Mouse (Mus musculus) CH12.LX (cell line): ENCODE results near the gene Cbfa2t3. TPM values are rescaled to one million over a fixed set of nuclear protein-coding genes. Genes with fewer than 3 reads are reported as not detected.

ENCODE experiments used
- DNase-seq: peaks from one replicate; pipeline ENCODE4 v3.0.0-alpha.2; 2013; ENCODE audit errors: extremely low read depth
- H3K27ac ChIP-seq: 2 replicates; pipeline ENCODE4 v1.5.1; 2012; ENCODE audit warnings: low read depth, mild to moderate bottlenecking, control low read depth, moderate library complexity; ENCODE audit not compliant: insufficient read depth
- H3K27me3 ChIP-seq: replicated peaks from 2 replicates; pipeline ENCODE3; 2012; ENCODE audit warnings: inconsistent platforms
- H3K36me3 ChIP-seq, 2 experiments: replicated peaks in 1 of 2; 2 replicates each; pipeline versions ENCODE3 to v1.6.1; 2012; ENCODE audit warnings: inconsistent platforms in 1 of 2, low read length in 1 of 2, mild to moderate bottlenecking in 1 of 2, mixed read lengths in 1 of 2, moderate library complexity in 1 of 2; ENCODE audit not compliant: control insufficient read depth in 1 of 2, insufficient read depth in 1 of 2
- H3K4me1 ChIP-seq, 2 experiments: 2 replicates each; pipeline ENCODE4 v1.6.1; 2012; ENCODE audit warnings: inconsistent platforms in 1 of 2, moderate library complexity in 1 of 2; ENCODE audit not compliant: insufficient read depth in 2 of 2, control insufficient read depth in 1 of 2
- H3K4me2 ChIP-seq: 2 replicates; pipeline ENCODE4 v1.6.1; 2012; ENCODE audit warnings: low read depth, mild to moderate bottlenecking, control low read depth; ENCODE audit not compliant: poor library complexity, insufficient read depth, severe bottlenecking
- H3K4me3 ChIP-seq, 3 experiments: fragments of 150-350 bp in 1 of 3; sonication (generic) in 1 of 3; replicated peaks in 1 of 3; 2 replicates each; pipeline versions ENCODE3 to v1.5.1; 2011 to 2012; ENCODE audit warnings: low read depth in 2 of 3, low read length in 2 of 3, mild to moderate bottlenecking in 2 of 3, moderate library complexity in 2 of 3, control low read depth in 1 of 3, improper control_type of control experiment in 1 of 3, inconsistent platforms in 1 of 3, mixed read lengths in 1 of 3; ENCODE audit not compliant: poor library complexity in 1 of 3
- H3K79me2 ChIP-seq: replicated peaks from 2 replicates; pipeline ENCODE4 v1.6.1; 2012; ENCODE audit warnings: mild to moderate bottlenecking, moderate library complexity; ENCODE audit not compliant: control insufficient read depth, poor library complexity, insufficient read depth, severe bottlenecking; ENCODE audit errors: extremely low read depth
- H3K9ac ChIP-seq: 2 replicates; pipeline ENCODE4 v1.6.1; 2012; ENCODE audit warnings: low read depth, mild to moderate bottlenecking, control low read depth, moderate library complexity; ENCODE audit not compliant: insufficient read depth
- H3K9me3 ChIP-seq: replicated peaks from 2 replicates; pipeline ENCODE3; 2012; ENCODE audit warnings: low read length, inconsistent platforms, mixed read lengths
- BHLHE40 ChIP-seq: IDR thresholded peaks from 2 replicates; pipeline ENCODE4 v1.6.1; 2011; ENCODE audit warnings: mild to moderate bottlenecking, low read depth, low read length, improper control_type of control experiment
- CHD2 ChIP-seq: IDR thresholded peaks from 2 replicates; pipeline ENCODE4 v1.6.1; 2011; ENCODE audit warnings: low read length, improper control_type of control experiment
- CTCF ChIP-seq, 2 experiments: IDR thresholded peaks in 1 of 2; conservative IDR thresholded peaks in 1 of 2; 2 replicates each; pipeline ENCODE4 v1.5.1; 2011 to 2012; ENCODE audit warnings: low read depth in 2 of 2, low read length in 2 of 2, improper control_type of control experiment in 1 of 2, inconsistent platforms in 1 of 2, mild to moderate bottlenecking in 1 of 2, moderate library complexity in 1 of 2
- E2F4 ChIP-seq: IDR thresholded peaks from 2 replicates; pipeline ENCODE4 v1.6.1; 2011; ENCODE audit warnings: low read depth, low read length, improper control_type of control experiment; ENCODE audit not compliant: insufficient replicate concordance
- EP300 ChIP-seq: IDR thresholded peaks from 2 replicates; pipeline ENCODE4 v1.6.1; 2011; ENCODE audit warnings: low read length, improper control_type of control experiment
- ETS1 ChIP-seq: conservative IDR thresholded peaks from 2 replicates; pipeline ENCODE4 v1.6.1; 2012; ENCODE audit warnings: low read depth, mild to moderate bottlenecking, inconsistent platforms, low read length, improper control_type of control experiment, moderate library complexity
- HCFC1 ChIP-seq: IDR thresholded peaks from 2 replicates; pipeline ENCODE4 v1.6.1; 2012; ENCODE audit warnings: low read depth, mild to moderate bottlenecking, inconsistent platforms, low read length, improper control_type of control experiment
- IRF4 ChIP-seq: IDR thresholded peaks from 2 replicates; pipeline ENCODE4 v1.6.1; 2014; ENCODE audit warnings: low read depth, mild to moderate bottlenecking, inconsistent platforms, low read length, improper control_type of control experiment
- JUN ChIP-seq: IDR thresholded peaks from 2 replicates; pipeline ENCODE4 v1.6.1; 2011; ENCODE audit warnings: low read depth, mild to moderate bottlenecking, low read length, improper control_type of control experiment, moderate library complexity; ENCODE audit not compliant: insufficient read depth
- JUND ChIP-seq: conservative IDR thresholded peaks from 2 replicates; pipeline ENCODE4 v1.6.1; 2011; ENCODE audit warnings: low read depth, low read length, improper control_type of control experiment
- MAX ChIP-seq: IDR thresholded peaks from 2 replicates; pipeline ENCODE4 v1.6.1; 2011; ENCODE audit warnings: low read length, improper control_type of control experiment
- MAZ ChIP-seq: IDR thresholded peaks from 2 replicates; pipeline ENCODE4 v1.6.1; 2012; ENCODE audit warnings: low read depth, mild to moderate bottlenecking, inconsistent platforms, low read length, improper control_type of control experiment, moderate library complexity
- MEF2A ChIP-seq: IDR thresholded peaks from 2 replicates; pipeline ENCODE4 v1.6.1; 2014; ENCODE audit warnings: low read depth, mild to moderate bottlenecking, inconsistent platforms, low read length, improper control_type of control experiment, borderline replicate concordance
- MXI1 ChIP-seq: IDR thresholded peaks from 2 replicates; pipeline ENCODE4 v1.6.1; 2011; ENCODE audit warnings: mild to moderate bottlenecking, low read depth, low read length, improper control_type of control experiment
- MYC ChIP-seq: IDR thresholded peaks from 2 replicates; pipeline ENCODE4 v1.6.1; 2011; ENCODE audit warnings: low read depth, mild to moderate bottlenecking, improper control_type of control experiment, low read length
- NELFE ChIP-seq: IDR thresholded peaks from 2 replicates; pipeline ENCODE4 v1.6.1; 2011; ENCODE audit warnings: low read depth, low read length, improper control_type of control experiment
- NRF1 ChIP-seq: IDR thresholded peaks from 2 replicates; pipeline ENCODE4 v1.6.1; 2014; ENCODE audit warnings: low read depth, mild to moderate bottlenecking, inconsistent platforms, low read length, improper control_type of control experiment, moderate library complexity
- PAX5 ChIP-seq: IDR thresholded peaks from 2 replicates; pipeline ENCODE4 v1.6.1; 2012; ENCODE audit warnings: low read length, inconsistent platforms, mixed read lengths
- POLR2A ChIP-seq: IDR thresholded peaks from 2 replicates; pipeline ENCODE4 v1.6.1; 2011; ENCODE audit warnings: low read depth, mild to moderate bottlenecking, improper control_type of control experiment, low read length
- RAD21 ChIP-seq: IDR thresholded peaks from 2 replicates; pipeline ENCODE4 v1.6.1; 2011; ENCODE audit warnings: low read depth, mild to moderate bottlenecking, low read length, improper control_type of control experiment, moderate library complexity
- RCOR1 ChIP-seq: conservative IDR thresholded peaks from 2 replicates; pipeline ENCODE4 v1.6.1; 2012; ENCODE audit warnings: low read depth, mild to moderate bottlenecking, inconsistent platforms, low read length, improper control_type of control experiment
- SIN3A ChIP-seq: IDR thresholded peaks from 2 replicates; pipeline ENCODE4 v1.6.1; 2012; ENCODE audit warnings: low read length, improper control_type of control experiment, inconsistent platforms
- SMC3 ChIP-seq: IDR thresholded peaks from 2 replicates; pipeline ENCODE4 v1.6.1; 2011; ENCODE audit warnings: low read depth, low read length, improper control_type of control experiment
- TBP ChIP-seq: conservative IDR thresholded peaks from 2 replicates; pipeline ENCODE4 v1.6.1; 2011; ENCODE audit warnings: low read depth, low read length, improper control_type of control experiment
- UBTF ChIP-seq: IDR thresholded peaks from 2 replicates; pipeline ENCODE4 v1.6.1; 2012; ENCODE audit warnings: low read depth, mild to moderate bottlenecking, inconsistent platforms, low read length, improper control_type of control experiment, moderate library complexity
- USF1 ChIP-seq: IDR thresholded peaks from 2 replicates; pipeline ENCODE4 v1.6.1; 2014; ENCODE audit warnings: low read depth, mild to moderate bottlenecking, inconsistent platforms, low read length, improper control_type of control experiment
- ZC3H11A ChIP-seq: IDR thresholded peaks from 2 replicates; pipeline ENCODE4 v1.6.1; 2012; ENCODE audit warnings: low read depth, mild to moderate bottlenecking, inconsistent platforms, low read length, improper control_type of control experiment
- ZKSCAN1 ChIP-seq: IDR thresholded peaks from 2 replicates; pipeline ENCODE4 v1.6.1; 2012; ENCODE audit warnings: low read depth, inconsistent platforms, low read length, improper control_type of control experiment, borderline replicate concordance
- ZMIZ1 ChIP-seq: IDR thresholded peaks from 2 replicates; pipeline ENCODE4 v1.6.1; 2012; ENCODE audit warnings: low read depth, mild to moderate bottlenecking, inconsistent platforms, low read length, improper control_type of control experiment
- ZNF384 ChIP-seq: IDR thresholded peaks from 2 replicates; pipeline ENCODE4 v1.6.1; 2012; ENCODE audit warnings: low read depth, low read length, improper control_type of control experiment, inconsistent platforms
- dilution Hi-C: fragments of 300-500 bp; cut with MboI; formaldehyde crosslinking; loops from 2 replicates; pipeline ENCODE4 v1.14.3; 2020; ENCODE audit warnings: low sequenced_read_pairs; ENCODE audit not compliant: extremely low pct_unique_long_range_greater_than_20kb, extremely low pct_ligation_motif_present
- in situ Hi-C: fragments of 300-500 bp; cut with MboI; formaldehyde crosslinking; loops from 3 replicates; pipeline ENCODE4 v1.14.3; 2019; ENCODE audit warnings: low sequenced_read_pairs, low pct_ligation_motif_present, low pct_unique_long_range_greater_than_20kb, mixed read lengths
- polyA plus RNA-seq: library from polyadenylated mRNA; unstranded; fragments of >175 nt; gene quantifications from 2 replicates; pipeline ENCODE4 v1.2.1, GENCODE M21; 2012; ENCODE audit warnings: low read depth; ENCODE audit not compliant: insufficient read length
- total RNA-seq, 2 experiments: library from RNA; depleted of rRNA; stranded (reverse); fragments of 300-350 nt in 1 of 2; fragments of >200 nt in 1 of 2; gene quantifications; 2 replicates each; pipeline ENCODE4 v1.2.3; 2012 to 2014

Cbfa2t3 gene
- total and polyA plus RNA-seq, 3 experiments, result 0.47 to 22.6 (median 2.1) TPM

GRCm38 (mm10) chr8:122610209-122610608, 88.7 kb downstream of the Cbfa2t3 start:
- Histone ChIP-seq H3K4me3 (peak overlapping the region in 2 of 3 experiments; percentile 47 to 52), H3K9me3 (no peaks in the 10 kb centered on the region), H3K9ac (peak overlapping the region; percentile 67), H3K4me2 (peak overlapping the region; percentile 92), H3K79me2 (no peaks in the 10 kb centered on the region), H3K27ac (peak overlapping the region; percentile 41; the same call in 1 of the 2 replicates), H3K36me3 (peaks cover 5 to 24% of the 10 kb centered on the region in 2 experiments), H3K27me3 (no peaks in the 10 kb centered on the region), H3K4me1 (peaks cover 11 to 58% of the 10 kb centered on the region in 2 experiments)
- TF ChIP-seq ZKSCAN1 (no peak), SMC3 (peak; percentile 7; the same call in 1 of the 2 replicates), RAD21 (peak; percentile 16), MYC (0 out of 2 replicates have a peak, but pooled peaks have one; percentile 41), JUND (0 out of 2 replicates have a peak, but pooled peaks have one; percentile 16), NELFE (no peak), TBP (no peak), IRF4 (0 out of 2 replicates have a peak, but pooled peaks have one; percentile 35), MXI1 (0 out of 2 replicates have a peak, but pooled peaks have one; percentile 25), MAZ (no peak), CTCF (conservative IDR thresholded peaks at IDR 0.05 in 1 of 2, IDR thresholded peaks at IDR 0.05 in 1 of 2; ENCODE audit: low read depth in 2 of 2, low read length in 2 of 2) (peak in 1 of 2 experiments; percentile 57; a peak in 2 of 4 replicates), CHD2 (no peak), SIN3A (no peak)
- DNase-seq, result no peak
- in situ Hi-C loops, result no loop called here
- dilution Hi-C loops, result no loop called here

GRCm38 (mm10) chr8:122606810-122607209, 92.1 kb downstream of the Cbfa2t3 start:
- no peaks in the 10 kb centered on the region for H3K79me2 ChIP-seq
- dilution Hi-C loops, result no loop called here
- TF ChIP-seq PAX5 (no peak), ZNF384 (peak; percentile 94), ZMIZ1 (no peak), HCFC1 (no peak), TBP (0 out of 2 replicates have a peak, but pooled peaks have one; percentile 11), MYC (peak; percentile 48; the same call in 1 of the 2 replicates), MXI1 (peak; percentile 75), BHLHE40 (peak; percentile 91), IRF4 (peak; percentile 21; the same call in 1 of the 2 replicates), ETS1 (peak; percentile 84), EP300 (peak; percentile 62), MEF2A (no peak), CHD2 (no peak), ZKSCAN1 (no peak), SIN3A (peak; percentile 61), NELFE (no peak), ZC3H11A (no peak), MAX (peak; percentile 79), POLR2A (no peak), NRF1 (no peak), E2F4 (no peak), CTCF (conservative IDR thresholded peaks at IDR 0.05 in 1 of 2, IDR thresholded peaks at IDR 0.05 in 1 of 2; ENCODE audit: low read depth in 2 of 2, low read length in 2 of 2) (no peak), UBTF (no peak), JUND (no peak), JUN (no peak), RCOR1 (no peak), SMC3 (no peak), USF1 (no peak)

More at GRCm38 (mm10) chr8:122606810-122607209, 92.1 kb downstream of the Cbfa2t3 start:
- Histone ChIP-seq H3K4me3 (no peak overlapping the region), H3K36me3 (peaks cover 3 to 26% of the 10 kb centered on the region in 2 experiments), H3K9ac (no peak overlapping the region), H3K27ac (0 out of 2 replicates have a peak overlapping the region, but pooled peaks have one; percentile 10), H3K4me2 (no peak overlapping the region), H3K27me3 (no peaks in the 10 kb centered on the region), H3K9me3 (no peaks in the 10 kb centered on the region), H3K4me1 (peaks cover 7 to 59% of the 10 kb centered on the region in 2 experiments)
- DNase-seq, result peak; percentile 71
- in situ Hi-C loops, result no loop called here
